Mouse (Mus musculus) midbrain, embryonic 13.5 days (tissue): Measurements from ENCODE around the gene Asap2. TPM values are rescaled to one million over a fixed set of nuclear protein-coding genes. Genes with fewer than 3 reads are reported as not detected.
A peak's percentile ranks its signal among the peaks of the same experiment; 100 is the strongest.

Source experiments
- ATAC-seq: fragments of 200-750 bp; cut with Nextera tagmentation; 2 replicates; pipeline ENCODE4 v1.8.0; 2017; ENCODE audit warnings: mild to moderate bottlenecking, moderate TSS enrichment, moderate library complexity
- H3K27ac ChIP-seq: fragments of 300-500 bp; sonication (generic); 2 replicates; pipeline ENCODE4 v1.5.1; 2015; ENCODE audit warnings: inconsistent platforms, mild to moderate bottlenecking, moderate library complexity
- H3K27me3 ChIP-seq: fragments of 300-500 bp; sonication (generic); 2 replicates; pipeline ENCODE4 v1.6.1; 2015; ENCODE audit warnings: mild to moderate bottlenecking, inconsistent platforms
- H3K36me3 ChIP-seq: fragments of 300-500 bp; sonication (generic); 2 replicates; pipeline ENCODE4 v1.6.1; 2015; ENCODE audit warnings: mild to moderate bottlenecking, inconsistent platforms
- H3K4me1 ChIP-seq: fragments of 300-500 bp; sonication (generic); replicated peaks from 2 replicates; pipeline ENCODE4 v1.6.1; 2015; ENCODE audit warnings: inconsistent platforms
- H3K4me2 ChIP-seq: fragments of 300-500 bp; sonication (generic); replicated peaks from 2 replicates; pipeline ENCODE4 v1.6.1; 2015; ENCODE audit warnings: moderate library complexity, mild to moderate bottlenecking, inconsistent platforms
- H3K4me3 ChIP-seq: fragments of 300-500 bp; sonication (generic); replicated peaks from 2 replicates; pipeline ENCODE4 v1.5.1; 2015; ENCODE audit warnings: mild to moderate bottlenecking, inconsistent platforms
- H3K9ac ChIP-seq: fragments of 300-500 bp; sonication (generic); replicated peaks from 2 replicates; pipeline ENCODE4 v1.6.1; 2015; ENCODE audit warnings: mild to moderate bottlenecking, inconsistent platforms
- H3K9me3 ChIP-seq: fragments of 300-500 bp; sonication (generic); 2 replicates; pipeline ENCODE4 v1.6.1; 2016; ENCODE audit warnings: mild to moderate bottlenecking, inconsistent platforms
- WGBS: fragments of 180-500 bp; shearing (Covaris S2); methylation state at CpG from one replicate; pipeline ENCODE4 v1.1.7; 2015; 5-methylcytosine and 5-hydroxymethylcytosine counted together
- polyA plus RNA-seq: library from polyadenylated mRNA; unstranded; fragments of >200 nt; fragmentation: Nextera tagmentation; extraction: Ambion mirVana; gene quantifications from 2 replicates; pipeline ENCODE4 v1.2.1, GENCODE M21; 2015

Gene Asap2
- polyA plus RNA-seq, 1 experiment from 2014 or later = 14.1 TPM

DNA sequence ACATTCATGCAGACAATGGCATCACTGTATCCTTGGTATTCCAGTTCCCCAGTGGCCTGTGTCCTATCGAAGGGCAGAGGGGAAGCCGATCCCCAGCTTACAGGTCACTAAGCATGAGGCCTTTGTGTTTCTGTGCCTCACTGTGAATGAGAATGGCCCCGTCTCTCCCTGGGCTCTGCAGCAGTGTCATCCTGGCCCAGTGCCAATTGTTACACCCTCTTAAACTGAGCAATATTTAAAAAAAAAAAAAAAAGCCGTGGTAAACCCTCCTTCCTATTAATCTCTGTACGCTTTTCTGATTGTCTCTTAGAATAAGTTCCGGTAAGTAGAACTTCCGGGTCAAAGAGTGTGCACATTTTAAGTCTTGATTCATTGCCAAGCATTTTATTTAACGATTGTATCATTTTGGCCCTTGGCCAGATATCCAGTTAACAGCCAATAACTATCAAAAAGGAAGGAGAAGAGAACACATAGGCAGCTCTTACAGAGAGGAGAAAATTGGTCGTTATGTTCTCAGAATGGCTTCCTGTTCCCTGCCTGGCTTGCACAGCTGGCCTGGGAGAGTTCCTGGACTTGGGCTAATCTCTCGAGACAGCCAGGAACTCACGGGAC, 214.5 kb downstream of the Asap2 start:
- peak; percentile 55; the same call in 1 of the 2 replicates for ATAC-seq
- 29% methylated on average over 11 of the region's 11 CpGs for WGBS
- Histone ChIP-seq H3K27ac (peak overlapping the region; percentile 59), H3K4me3 (no peak overlapping the region), H3K27me3 (no peaks in the 10 kb centered on the region), H3K9me3 (no peaks in the 10 kb centered on the region), H3K36me3 (peaks cover 59% of the 10 kb centered on the region), H3K9ac (no peak overlapping the region), H3K4me1 (peaks cover 26% of the 10 kb centered on the region), H3K4me2 (no peak overlapping the region)

DNA sequence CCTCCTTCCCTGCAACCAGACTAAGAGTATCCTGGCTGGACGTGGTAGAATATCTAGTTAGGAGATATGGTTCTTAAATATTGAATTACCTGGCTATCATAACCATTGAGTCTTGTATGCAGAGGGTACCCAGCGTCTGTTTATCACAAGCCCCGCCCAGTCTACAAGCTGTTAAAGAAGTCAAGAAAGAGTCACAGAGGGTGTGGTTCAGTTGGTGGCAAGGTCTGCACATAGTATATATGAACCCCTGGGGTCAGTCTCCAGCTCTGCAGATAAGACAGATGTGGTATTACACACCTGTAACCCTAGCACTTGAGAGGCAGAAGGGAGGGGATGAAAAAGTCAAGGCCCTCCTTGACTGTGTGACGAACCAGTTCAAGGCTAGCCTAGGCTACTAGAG, 215.5 kb downstream of the Asap2 start:
- Histone ChIP-seq H3K27me3 (no peaks in the 10 kb centered on the region), H3K9ac (no peak overlapping the region), H3K27ac (no peak overlapping the region), H3K4me2 (no peak overlapping the region), H3K9me3 (no peaks in the 10 kb centered on the region), H3K4me3 (no peak overlapping the region), H3K36me3 (peaks cover 53% of the 10 kb centered on the region), H3K4me1 (peaks cover 26% of the 10 kb centered on the region)
- WGBS = over 99% methylated on average over 4 of the region's 4 CpGs
- ATAC-seq = no peak

DNA sequence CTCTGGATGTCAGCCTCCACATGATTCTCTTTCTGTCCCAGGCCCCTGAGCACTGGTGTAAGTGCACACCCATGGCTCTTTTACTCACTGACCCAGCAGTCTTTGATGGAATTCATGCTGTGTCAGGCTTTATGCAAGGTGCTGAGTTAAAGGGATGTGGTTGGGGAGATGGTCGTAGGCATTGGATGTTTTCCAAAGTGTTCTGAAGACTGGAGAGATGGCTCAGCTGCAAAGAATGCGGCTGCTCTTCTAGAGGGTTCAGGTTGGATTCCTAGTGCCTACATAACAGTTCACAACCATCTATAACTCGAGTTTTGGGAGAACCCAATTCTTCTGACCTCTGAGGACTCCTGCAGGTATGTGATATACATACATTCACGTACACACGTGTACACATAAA, 217.2 kb downstream of the Asap2 start:
- Histone ChIP-seq H3K36me3 (peaks cover 49% of the 10 kb centered on the region), H3K27ac (no peak overlapping the region), H3K9me3 (no peaks in the 10 kb centered on the region), H3K4me1 (peaks cover 26% of the 10 kb centered on the region), H3K4me3 (no peak overlapping the region), H3K27me3 (no peaks in the 10 kb centered on the region), H3K4me2 (no peak overlapping the region), H3K9ac (no peak overlapping the region)
- no peak for ATAC-seq
- 95% methylated on average over 5 of the region's 5 CpGs for WGBS

DNA sequence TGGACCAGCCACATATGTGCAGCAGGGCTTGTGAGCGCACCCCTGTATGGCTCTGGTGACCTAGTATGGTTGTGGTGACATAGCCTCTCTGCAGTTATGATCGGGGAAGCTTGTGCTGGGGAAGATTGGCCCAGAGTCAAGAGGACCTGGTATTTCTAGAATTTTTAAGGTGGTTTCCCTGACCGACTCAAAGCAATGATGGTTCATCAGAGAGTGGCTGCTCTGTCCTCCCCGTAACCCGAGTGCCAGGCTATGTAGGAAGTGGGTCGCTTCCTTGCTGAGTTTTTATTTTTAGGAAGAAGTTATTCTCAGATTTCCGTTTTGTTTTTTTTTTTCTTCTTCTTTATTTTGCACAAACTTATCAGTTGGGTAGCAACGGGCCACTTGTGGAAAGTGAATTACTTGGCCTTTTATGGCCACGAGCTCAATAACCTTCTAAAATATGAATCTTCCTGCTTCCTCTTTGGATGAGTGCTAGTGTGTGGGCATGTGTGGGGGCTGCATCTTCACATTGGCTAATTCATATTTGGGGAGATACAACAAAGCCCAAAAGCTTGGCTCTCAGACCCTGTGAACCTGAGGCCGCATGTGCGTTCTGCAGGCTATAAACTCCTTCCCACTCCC, 218.0 kb downstream of the Asap2 start:
- 92% methylated on average over 11 of the region's 11 CpGs for WGBS
- no peak for ATAC-seq
- H3K27me3 ChIP-seq = no peaks in the 10 kb centered on the region
- no peaks in the 10 kb centered on the region for H3K9me3 ChIP-seq
- H3K4me1 ChIP-seq = peaks cover 23% of the 10 kb centered on the region
- H3K4me2 ChIP-seq = no peak overlapping the region
- peaks cover 58% of the 10 kb centered on the region for H3K36me3 ChIP-seq
- no peak overlapping the region for H3K4me3 ChIP-seq
- no peak overlapping the region for H3K9ac ChIP-seq
- H3K27ac ChIP-seq = no peak overlapping the region

DNA sequence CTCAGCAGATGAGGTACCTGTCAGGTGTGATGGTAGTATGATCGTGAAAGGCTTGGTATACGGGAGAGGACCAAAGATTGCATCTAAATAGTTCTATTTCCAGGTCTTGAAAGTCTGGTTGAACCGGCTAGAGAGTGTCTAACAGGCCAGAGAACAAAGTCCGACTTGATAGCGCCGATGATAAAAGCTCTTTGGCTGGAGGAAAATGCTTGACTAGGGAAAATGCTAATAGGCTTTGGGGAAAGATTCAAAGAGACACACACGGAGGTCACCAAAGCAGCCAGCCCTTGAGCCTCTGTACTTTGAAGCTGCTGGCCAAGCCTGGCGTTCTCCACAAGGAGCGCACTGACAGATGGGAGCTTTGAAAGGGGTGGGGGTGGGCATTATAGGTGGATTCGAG, 219.0 kb downstream of the Asap2 start:
- Histone ChIP-seq H3K9ac (no peak overlapping the region), H3K36me3 (peaks cover 61% of the 10 kb centered on the region), H3K9me3 (no peaks in the 10 kb centered on the region), H3K4me3 (no peak overlapping the region), H3K27me3 (no peaks in the 10 kb centered on the region), H3K4me2 (no peak overlapping the region), H3K4me1 (peaks cover 13% of the 10 kb centered on the region), H3K27ac (no peak overlapping the region)
- no peak for ATAC-seq
- 68% methylated on average over 10 of the region's 10 CpGs for WGBS

DNA sequence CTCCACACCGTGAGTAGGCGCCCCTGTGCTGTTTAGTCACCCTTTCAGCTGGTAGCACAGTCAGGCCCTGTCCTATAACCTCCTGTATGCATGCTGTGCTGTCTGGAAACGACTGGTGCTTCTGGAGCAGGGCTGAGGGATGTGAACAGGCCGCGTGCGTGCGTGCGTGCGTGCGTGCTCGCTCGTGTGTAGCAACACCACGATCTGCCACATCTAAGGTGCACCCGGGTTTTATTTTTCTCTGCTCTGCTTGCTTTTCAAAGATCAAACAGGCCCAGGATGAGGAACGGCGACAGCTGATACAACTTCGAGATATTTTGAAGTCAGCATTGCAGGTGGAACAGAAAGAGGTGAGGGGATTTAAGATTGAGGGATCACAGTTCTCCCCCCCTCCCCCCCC, 222.6 kb downstream of the Asap2 start:
- H3K4me1 ChIP-seq = 0 out of 2 replicates have a peak, but pooled peaks cover 4% of the 10 kb centered on the region
- H3K4me3 ChIP-seq = no peak overlapping the region
- no peak overlapping the region for H3K9ac ChIP-seq
- 91% methylated on average over 17 of the region's 17 CpGs for WGBS
- no peaks in the 10 kb centered on the region for H3K9me3 ChIP-seq
- H3K27ac ChIP-seq = no peak overlapping the region
- H3K36me3 ChIP-seq = peaks cover 67% of the 10 kb centered on the region
- ATAC-seq = no peak
- no peak overlapping the region for H3K4me2 ChIP-seq
- H3K27me3 ChIP-seq = no peaks in the 10 kb centered on the region

DNA sequence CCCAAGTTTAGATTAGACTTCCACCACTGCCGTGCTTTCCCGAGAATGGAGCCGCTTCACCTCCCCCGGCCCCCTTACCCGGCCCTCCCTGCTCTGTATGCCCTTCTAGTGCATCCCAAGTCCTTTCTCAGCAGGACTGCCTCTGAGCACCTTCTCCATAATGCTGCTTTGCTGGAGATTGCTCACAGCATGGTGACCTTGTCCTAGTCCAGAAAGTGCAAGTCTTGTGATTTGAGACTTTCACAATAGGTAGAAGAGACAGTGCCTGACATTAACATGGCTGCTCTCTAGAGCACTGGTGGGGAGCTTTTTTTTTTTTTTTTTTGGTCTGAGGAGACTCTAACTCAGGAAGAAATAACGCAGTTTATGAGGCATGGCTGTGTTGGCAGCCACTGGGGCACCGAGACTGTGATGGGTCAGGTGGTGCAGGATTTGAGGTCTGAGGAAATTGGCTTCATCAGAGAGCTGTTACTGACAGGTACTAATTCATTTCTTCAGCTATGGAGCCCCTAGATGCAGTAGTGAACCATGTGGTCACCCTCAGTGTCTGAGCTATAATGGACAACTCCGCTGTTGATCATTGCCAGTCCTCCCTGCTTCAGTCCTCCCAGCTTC, 224.4 kb downstream of the Asap2 start:
- ATAC-seq = no peak
- Histone ChIP-seq H3K4me2 (no peak overlapping the region), H3K27ac (no peak overlapping the region), H3K4me1 (no peaks in the 10 kb centered on the region), H3K27me3 (no peaks in the 10 kb centered on the region), H3K9ac (no peak overlapping the region), H3K9me3 (no peaks in the 10 kb centered on the region), H3K36me3 (peaks cover 62% of the 10 kb centered on the region), H3K4me3 (no peak overlapping the region)
- WGBS = 90% methylated on average over 8 of the region's 8 CpGs

DNA sequence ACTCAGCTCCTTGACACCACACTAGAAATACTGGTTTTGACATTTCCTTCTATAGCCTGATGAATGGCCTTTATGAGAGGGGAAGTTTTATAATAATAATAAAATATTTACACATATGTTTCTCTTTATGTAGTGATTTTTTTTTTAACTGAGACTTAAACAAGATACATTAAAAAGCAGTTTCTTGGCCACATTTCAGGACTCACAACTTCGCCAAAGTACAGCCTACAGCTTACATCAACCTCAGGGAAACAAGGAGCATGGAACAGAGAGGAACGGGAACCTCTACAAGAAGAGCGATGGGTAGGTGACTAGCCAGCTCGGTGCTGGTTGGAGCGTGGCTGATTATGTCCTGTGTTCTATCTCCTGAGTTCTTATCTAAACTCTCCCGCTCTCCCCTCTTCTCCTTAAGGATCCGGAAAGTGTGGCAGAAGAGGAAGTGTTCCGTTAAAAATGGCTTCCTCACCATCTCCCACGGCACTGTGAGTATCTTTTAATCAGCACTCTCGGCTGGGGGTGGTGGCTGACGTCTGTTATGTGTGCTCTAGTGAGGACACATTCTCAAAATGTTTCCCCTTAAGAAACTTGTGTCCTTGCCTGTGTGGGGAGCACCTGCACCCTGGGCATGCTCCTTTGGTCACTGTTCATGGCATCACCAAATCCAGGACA, 227.7 kb downstream of the Asap2 start:
- H3K36me3 ChIP-seq = peaks cover 74% of the 10 kb centered on the region
- 94% methylated on average over 11 of the region's 11 CpGs for WGBS

DNA sequence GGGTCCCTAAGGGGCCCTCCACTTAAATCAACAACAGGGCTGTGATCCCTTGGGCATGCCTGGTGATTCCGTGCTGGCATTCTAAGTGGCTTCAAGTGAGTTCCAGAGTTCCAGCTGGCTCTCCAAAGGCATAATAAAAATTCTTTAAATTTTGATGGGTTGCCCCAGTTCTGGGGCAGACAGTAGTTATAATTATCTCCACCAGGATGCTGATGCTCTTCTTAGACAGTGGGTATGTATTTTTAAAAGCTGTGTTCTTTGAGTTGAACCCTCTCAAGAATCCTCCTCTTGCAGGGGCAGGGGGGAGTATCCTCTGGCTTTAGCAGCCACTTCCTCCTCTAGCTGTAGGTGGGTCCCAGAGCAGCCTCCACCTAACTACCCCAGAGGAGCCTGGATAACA, 230.3 kb downstream of the Asap2 start:
- Histone ChIP-seq H3K36me3 (peaks cover 61% of the 10 kb centered on the region), H3K4me1 (no peaks in the 10 kb centered on the region), H3K9ac (no peak overlapping the region), H3K9me3 (no peaks in the 10 kb centered on the region), H3K27me3 (no peaks in the 10 kb centered on the region), H3K4me3 (no peak overlapping the region), H3K4me2 (no peak overlapping the region), H3K27ac (no peak overlapping the region)
- ATAC-seq = no peak
- WGBS = 97% methylated on average over 1 of the region's 1 CpGs

More for the DNA sequence above, 227.7 kb downstream of the Asap2 start:
- Histone ChIP-seq H3K4me1 (no peaks in the 10 kb centered on the region), H3K4me3 (no peak overlapping the region), H3K27me3 (no peaks in the 10 kb centered on the region), H3K4me2 (no peak overlapping the region), H3K27ac (no peak overlapping the region), H3K9ac (no peak overlapping the region), H3K9me3 (no peaks in the 10 kb centered on the region)
- ATAC-seq = no peak

DNA sequence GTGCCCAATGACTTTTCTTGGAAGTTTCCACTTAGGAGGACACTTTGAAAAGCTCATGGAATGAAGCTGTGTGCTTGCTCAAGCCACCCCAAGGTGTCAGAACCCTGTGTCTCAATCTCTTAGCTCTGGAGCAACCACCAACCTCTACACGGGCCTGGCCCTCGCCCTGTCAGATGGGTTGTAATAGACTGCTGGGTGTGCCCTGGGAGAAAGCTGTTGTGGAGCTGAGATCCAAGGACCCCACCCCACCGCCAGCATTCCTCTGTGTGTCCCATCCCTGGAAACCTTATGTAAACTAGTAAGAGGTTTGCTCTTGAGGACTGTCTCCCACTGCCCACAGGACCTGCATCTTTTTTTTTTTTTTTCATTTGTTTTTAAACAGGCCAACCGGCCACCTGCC, 233.7 kb downstream of the Asap2 start:
- peaks cover 35% of the 10 kb centered on the region for H3K36me3 ChIP-seq
- H3K9ac ChIP-seq = no peak overlapping the region
- no peaks in the 10 kb centered on the region for H3K9me3 ChIP-seq
- H3K4me1 ChIP-seq = peaks cover 12% of the 10 kb centered on the region
- no peak for ATAC-seq
- 91% methylated on average over 4 of the region's 4 CpGs for WGBS
- no peak overlapping the region for H3K4me2 ChIP-seq
- H3K4me3 ChIP-seq = no peak overlapping the region
- no peaks in the 10 kb centered on the region for H3K27me3 ChIP-seq
- H3K27ac ChIP-seq = no peak overlapping the region

DNA sequence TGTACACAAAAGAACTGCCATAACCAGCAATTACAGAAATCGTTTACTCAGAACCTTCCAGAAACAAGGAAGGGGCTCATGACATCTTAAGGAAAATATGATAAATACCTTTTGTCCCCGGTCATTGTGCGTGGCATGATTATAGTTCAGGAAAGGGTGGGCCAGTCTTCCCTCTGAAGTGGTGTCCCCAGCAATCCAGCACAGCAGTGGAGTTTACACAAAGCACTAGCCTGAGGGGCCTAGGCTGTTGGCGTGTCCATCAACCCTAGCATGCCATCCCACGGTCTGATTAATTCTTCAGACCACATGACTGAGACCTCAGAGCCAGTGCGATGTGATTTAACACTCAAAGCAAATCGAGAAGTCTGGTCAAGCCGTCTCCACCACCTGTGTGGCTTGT, 235.1 kb downstream of the Asap2 start:
- H3K4me3 ChIP-seq = no peak overlapping the region
- no peak overlapping the region for H3K27ac ChIP-seq
- no peak overlapping the region for H3K9ac ChIP-seq
- ATAC-seq = peak; percentile 17; the same call in 1 of the 2 replicates
- H3K36me3 ChIP-seq = peaks cover 44% of the 10 kb centered on the region
- peaks cover 15% of the 10 kb centered on the region for H3K4me1 ChIP-seq
- H3K9me3 ChIP-seq = no peaks in the 10 kb centered on the region
- WGBS = 82% methylated on average over 8 of the region's 8 CpGs
- no peak overlapping the region for H3K4me2 ChIP-seq
- H3K27me3 ChIP-seq = no peaks in the 10 kb centered on the region

DNA sequence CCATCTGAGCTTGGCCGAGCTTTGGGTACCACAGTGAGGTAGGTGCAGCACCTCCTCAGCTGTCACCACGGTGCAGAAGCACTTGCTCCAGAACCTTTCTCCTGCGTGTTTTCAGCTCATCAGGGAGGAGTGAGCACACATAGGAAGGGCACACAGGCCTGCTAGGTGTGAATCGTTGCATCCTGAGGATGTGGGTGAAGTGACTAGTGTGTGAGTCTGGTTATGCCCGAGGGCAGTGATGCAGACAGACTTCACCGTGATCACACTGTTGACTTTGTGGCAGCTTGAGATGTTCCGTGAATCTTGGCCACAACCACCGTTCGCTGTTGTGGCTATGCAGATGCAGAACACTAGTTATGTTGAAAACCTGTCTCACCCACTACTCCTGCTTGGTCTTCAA, 236.1 kb downstream of the Asap2 start:
- ATAC-seq = no peak
- peaks cover 44% of the 10 kb centered on the region for H3K36me3 ChIP-seq
- WGBS = 96% methylated on average over 9 of the region's 9 CpGs
- 0 out of 2 replicates have a peak overlapping the region, but pooled peaks have one; percentile 27 for H3K27ac ChIP-seq
- no peak overlapping the region for H3K9ac ChIP-seq
- no peak overlapping the region for H3K4me2 ChIP-seq
- H3K4me1 ChIP-seq = peaks cover 15% of the 10 kb centered on the region
- no peaks in the 10 kb centered on the region for H3K9me3 ChIP-seq
- no peaks in the 10 kb centered on the region for H3K27me3 ChIP-seq
- H3K4me3 ChIP-seq = no peak overlapping the region
